Mouse (Mus musculus) embryonic facial prominence, embryonic 10.5 days (tissue): ENCODE results near the gene Chka. TPM values are rescaled to one million over a fixed set of nuclear protein-coding genes. Genes with fewer than 3 reads are reported as not detected.

Experiments used
- DNase-seq: peaks from one replicate; pipeline ENCODE4 v3.0.0-alpha.2; 2017; ENCODE audit warnings: low spot score
- H3K27ac ChIP-seq: fragments of 300-500 bp; sonication (generic); replicated peaks from 2 replicates; pipeline ENCODE4 v1.5.1; 2016; ENCODE audit warnings: mild to moderate bottlenecking
- H3K27me3 ChIP-seq: fragments of 300-500 bp; sonication (generic); replicated peaks from 2 replicates; pipeline ENCODE4 v1.6.1; 2016; ENCODE audit warnings: low read depth, mild to moderate bottlenecking; ENCODE audit not compliant: poor library complexity, severe bottlenecking
- H3K36me3 ChIP-seq: fragments of 300-500 bp; sonication (generic); replicated peaks from 2 replicates; pipeline ENCODE4 v1.6.1; 2016; ENCODE audit warnings: mild to moderate bottlenecking, moderate library complexity
- H3K4me1 ChIP-seq: fragments of 300-500 bp; sonication (generic); 2 replicates; pipeline ENCODE4 v1.6.1; 2016
- H3K4me3 ChIP-seq: fragments of 300-500 bp; sonication (generic); 2 replicates; pipeline ENCODE4 v1.5.1; 2016; ENCODE audit warnings: mild to moderate bottlenecking, moderate library complexity
- H3K9me3 ChIP-seq: fragments of 300-500 bp; sonication (generic); 2 replicates; pipeline ENCODE4 v1.6.1; 2016; ENCODE audit warnings: mild to moderate bottlenecking
- WGBS: fragments of 180-500 bp; shearing (Covaris S2); methylation state at CpG from one replicate; pipeline ENCODE4 v1.1.7; 2016; 5-methylcytosine and 5-hydroxymethylcytosine counted together
- polyA plus RNA-seq: library from polyadenylated mRNA; unstranded; fragments of >200 nt; fragmentation: Nextera tagmentation; extraction: Ambion mirVana; gene quantifications from 2 replicates; pipeline ENCODE4 v1.2.1, GENCODE M21; 2016

The Chka gene
- polyA plus RNA-seq, 1 experiment from 2014 or later, result 50.0 TPM

DNA sequence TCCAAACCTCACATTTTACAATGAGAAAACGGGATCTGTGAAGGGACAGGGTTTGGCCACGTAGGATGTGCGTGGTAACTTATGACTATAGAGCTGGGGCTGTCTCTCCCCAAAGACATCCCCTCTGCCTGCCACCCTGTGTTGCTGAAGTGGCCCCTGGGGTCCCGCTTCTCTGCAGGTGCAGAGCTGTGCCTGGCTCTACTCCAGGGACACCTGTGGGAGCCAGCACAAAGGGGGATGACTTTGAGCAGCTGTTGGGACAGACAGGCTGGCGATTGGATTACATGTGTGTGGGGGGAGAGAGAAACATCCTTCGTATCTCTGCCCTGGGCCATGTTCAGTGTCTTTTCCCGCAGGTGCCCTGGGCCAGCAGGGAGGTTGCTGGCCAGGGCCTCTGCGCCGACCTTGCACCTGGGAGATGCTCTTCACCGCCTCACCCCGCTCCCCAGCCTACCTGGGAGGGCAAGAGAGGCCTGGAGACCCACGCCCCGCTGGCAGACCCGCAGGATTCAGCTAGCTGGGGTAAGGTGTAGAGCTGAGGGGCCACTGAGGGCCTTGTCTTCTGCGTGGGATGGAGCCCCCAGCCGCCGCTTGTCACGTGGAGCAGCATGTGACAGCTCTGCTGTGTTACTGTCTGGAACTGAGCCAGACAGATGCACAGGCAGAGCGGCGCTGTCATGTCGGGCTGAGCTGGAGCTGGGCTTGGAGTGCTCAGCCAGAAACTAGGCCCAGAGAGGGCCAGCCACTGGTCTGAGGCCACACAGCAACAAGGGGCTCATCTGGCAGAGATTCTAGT, 78.9 kb downstream of the Chka start:
- H3K27me3 ChIP-seq, result peaks cover 13% of the 10 kb centered on the region; the same call in 1 of the 2 replicates
- H3K27ac ChIP-seq, result peak overlapping the region; percentile 67
- DNase-seq, result no peak
- H3K4me3 ChIP-seq, result no peak overlapping the region
- no peaks in the 10 kb centered on the region for H3K9me3 ChIP-seq
- 79% methylated on average over 21 of the region's 21 CpGs for WGBS
- peaks cover 32% of the 10 kb centered on the region for H3K4me1 ChIP-seq
- no peaks in the 10 kb centered on the region for H3K36me3 ChIP-seq

DNA sequence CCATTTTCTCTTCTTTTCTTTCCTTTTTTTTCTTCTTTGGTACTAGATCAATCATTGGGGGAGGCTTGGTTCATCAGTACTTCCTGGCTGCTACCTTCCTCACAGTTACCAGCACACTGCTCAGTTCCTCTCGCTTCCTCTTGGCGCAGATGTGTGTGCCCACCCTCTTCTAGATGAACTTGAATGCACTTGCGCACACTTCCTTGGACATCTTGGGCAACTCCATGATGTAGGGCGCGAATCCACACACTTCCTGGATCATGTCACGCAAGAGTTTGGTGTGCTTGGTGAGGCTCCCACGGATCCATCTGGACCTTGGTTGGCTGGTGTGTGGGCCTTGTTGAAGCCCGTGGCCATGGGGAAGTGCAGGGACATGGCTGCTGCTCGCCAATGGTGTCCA, 80.1 kb downstream of the Chka start:
- WGBS, result 91% methylated on average over 9 of the region's 9 CpGs
- Histone ChIP-seq H3K36me3 (no peaks in the 10 kb centered on the region), H3K4me1 (peaks cover 39% of the 10 kb centered on the region), H3K27me3 (peaks cover 25% of the 10 kb centered on the region), H3K9me3 (no peaks in the 10 kb centered on the region), H3K4me3 (no peak overlapping the region), H3K27ac (no peak overlapping the region)
- no peak for DNase-seq

DNA sequence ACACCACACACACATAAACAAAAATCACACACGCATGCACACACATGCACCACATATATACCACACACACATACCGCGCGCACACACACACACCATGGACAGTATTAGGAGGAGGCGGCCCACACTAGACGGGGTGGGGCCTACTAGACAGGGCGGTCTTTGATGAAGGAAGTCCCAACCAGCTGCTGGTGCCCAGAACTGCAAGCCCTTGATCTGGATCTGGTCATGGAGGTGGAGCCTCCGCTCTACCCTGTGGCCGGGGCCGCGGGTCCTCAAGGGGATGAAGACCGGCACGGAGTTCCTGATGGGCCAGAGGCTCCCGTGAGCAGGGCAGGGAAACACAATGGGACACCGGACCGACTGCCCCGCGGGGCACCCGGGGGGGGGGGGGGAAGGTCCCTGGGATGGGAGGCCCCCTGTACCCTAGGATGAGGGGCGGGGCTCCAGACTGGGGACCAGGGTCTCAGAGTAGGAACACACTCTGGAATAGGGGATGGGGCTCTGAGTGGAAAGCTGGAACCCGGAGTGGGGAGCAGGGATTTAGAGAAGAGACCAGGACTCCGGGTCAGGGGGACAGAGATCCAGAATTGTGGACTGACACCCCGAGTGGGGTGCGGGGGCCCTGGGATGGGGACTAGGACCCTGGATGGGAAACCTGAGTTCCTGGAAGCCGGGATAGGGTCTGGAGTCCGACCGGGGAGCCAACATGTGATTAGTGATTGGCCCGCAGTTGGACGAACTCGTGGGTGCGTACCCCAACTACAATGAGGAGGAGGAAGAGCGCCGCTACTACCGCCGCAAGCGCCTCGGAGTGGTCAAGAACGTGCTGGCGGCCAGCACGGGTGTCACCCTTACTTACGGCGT, 83.7 kb downstream of the Chka start, which contains the start of gene Unc93b1:
Gene Unc93b1, plus strand, starts transcription at position 155 of the 864 bp plus-strand sequence.
- no peaks in the 10 kb centered on the region for H3K9me3 ChIP-seq
- peak within 1 kb of the TSS; percentile 64 for H3K4me3 ChIP-seq
- WGBS, result 5% methylated on average over 42 of the region's 42 CpGs
- H3K36me3 ChIP-seq, result no peaks in the 10 kb centered on the region
- peak within 1 kb of the TSS; percentile 73 for H3K27ac ChIP-seq
- peaks cover 22% of the 10 kb centered on the region for H3K4me1 ChIP-seq
- H3K27me3 ChIP-seq, result peaks cover 31% of the 10 kb centered on the region
- peak; percentile 75 for DNase-seq

DNA sequence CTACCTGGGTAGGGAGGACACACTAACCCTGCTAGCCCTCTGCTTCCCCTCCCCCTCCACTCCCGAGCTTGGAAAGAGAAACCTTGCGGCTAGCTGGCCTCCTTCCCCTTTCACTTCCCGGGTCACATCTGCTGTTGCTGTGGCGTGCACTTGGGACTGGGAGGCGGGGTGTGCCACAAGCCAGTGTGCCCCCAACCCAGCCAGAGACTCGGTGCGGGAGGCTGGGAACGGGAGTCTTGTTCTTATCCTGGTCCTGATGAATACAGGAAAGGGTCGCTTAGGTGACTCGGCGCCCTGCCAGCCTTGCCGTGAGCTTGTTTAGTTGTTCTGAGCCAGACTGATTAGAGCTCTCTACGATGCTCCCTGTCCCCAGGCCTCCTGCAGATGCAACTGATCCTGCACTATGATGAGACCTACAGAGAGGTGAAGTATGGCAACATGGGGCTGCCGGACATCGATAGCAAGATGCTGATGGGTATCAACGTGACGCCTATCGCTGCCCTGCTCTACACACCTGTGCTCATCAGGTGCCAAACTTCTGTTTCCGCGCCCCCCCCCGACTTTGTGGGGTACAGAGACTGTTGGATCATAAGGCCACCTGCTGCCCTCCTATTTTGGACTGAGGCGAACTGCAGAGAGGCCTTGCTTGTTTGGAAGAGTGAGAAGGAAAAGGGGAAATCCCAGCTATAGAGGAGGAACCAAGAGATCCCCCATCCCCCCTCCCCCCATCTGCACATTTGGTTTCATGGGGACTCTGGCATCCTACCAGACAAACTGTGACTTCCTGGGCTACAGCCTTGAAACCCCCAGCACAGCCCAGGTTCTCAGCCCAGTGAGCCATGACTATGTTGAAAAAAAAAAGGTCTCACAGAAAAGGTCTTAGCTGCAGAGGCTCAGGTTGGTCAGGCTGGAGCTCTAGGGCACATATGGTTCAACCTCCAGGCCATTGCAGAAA, 84.6 kb downstream of the Chka start:
- WGBS, result 7% methylated on average over 22 of the region's 22 CpGs
- Histone ChIP-seq H3K4me3 (peak overlapping the region; percentile 64), H3K36me3 (no peaks in the 10 kb centered on the region), H3K27me3 (peaks cover 28% of the 10 kb centered on the region), H3K9me3 (no peaks in the 10 kb centered on the region), H3K4me1 (peaks cover 17% of the 10 kb centered on the region), H3K27ac (peak overlapping the region; percentile 73)
- DNase-seq, result peak; percentile 61

DNA sequence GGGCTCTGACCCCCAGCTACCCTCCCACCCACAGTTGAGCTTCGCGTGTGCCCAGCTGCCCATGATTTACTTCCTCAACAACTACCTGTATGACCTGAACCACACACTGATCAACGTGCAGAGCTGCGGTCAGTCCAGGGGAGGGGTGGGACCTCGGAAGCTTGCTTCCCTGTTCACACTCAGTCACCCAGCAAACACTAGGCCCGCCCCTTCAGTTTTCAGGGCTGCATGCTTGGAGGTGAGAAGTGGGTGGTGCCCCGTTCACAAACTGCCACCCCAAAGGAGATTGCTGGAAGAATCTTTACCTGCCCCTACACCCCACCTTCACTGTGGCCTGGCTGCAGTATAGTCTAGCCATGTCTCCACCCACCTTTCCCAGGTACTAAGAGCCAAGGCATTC, 90.7 kb downstream of the Chka start:
- Histone ChIP-seq H3K4me1 (peaks cover 7% of the 10 kb centered on the region), H3K4me3 (no peak overlapping the region), H3K36me3 (no peaks in the 10 kb centered on the region), H3K27ac (no peak overlapping the region), H3K27me3 (peaks cover 32% of the 10 kb centered on the region), H3K9me3 (no peaks in the 10 kb centered on the region)
- no peak for DNase-seq
- WGBS, result 83% methylated on average over 7 of the region's 7 CpGs

DNA sequence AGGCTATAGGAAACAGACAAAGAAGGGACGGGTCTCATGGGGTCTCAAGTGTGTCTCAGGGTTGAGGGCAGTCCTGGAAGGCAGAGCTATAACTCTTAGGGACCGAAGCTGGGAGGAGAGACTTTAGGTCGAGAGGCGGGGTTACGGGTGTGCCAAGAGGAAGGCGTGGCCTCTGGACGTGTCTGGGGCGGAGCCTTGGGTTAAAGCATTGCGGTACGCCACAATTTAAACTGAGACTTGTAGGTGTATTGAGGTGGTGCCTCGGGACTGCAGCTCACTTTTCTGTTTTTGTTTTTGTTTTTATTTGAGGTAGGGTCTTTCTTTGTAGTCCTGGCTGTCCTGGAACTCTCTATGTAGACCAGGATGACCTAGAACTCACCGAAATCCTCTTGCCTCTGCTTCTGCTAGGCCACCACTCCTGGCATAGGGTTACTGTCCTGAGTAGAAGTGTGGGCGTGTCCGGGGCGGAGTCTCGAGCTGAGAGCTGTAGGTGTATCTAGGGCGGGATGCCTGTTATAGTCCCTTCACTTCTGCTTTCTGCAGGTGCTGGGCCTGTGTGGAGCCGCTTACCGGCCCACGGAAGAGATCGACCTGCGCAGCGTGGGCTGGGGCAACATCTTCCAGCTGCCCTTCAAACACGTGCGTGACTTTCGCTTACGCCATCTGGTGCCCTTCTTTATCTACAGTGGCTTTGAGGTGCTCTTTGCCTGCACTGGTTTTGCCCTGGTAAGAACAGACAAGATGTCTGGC, 91.6 kb downstream of the Chka start:
- peak overlapping the region; percentile 20; the same call in 1 of the 2 replicates for H3K4me3 ChIP-seq
- no peaks in the 10 kb centered on the region for H3K36me3 ChIP-seq
- no peak for DNase-seq
- H3K9me3 ChIP-seq, result no peaks in the 10 kb centered on the region
- H3K27ac ChIP-seq, result no peak overlapping the region
- 22% methylated on average over 27 of the region's 27 CpGs for WGBS
- H3K4me1 ChIP-seq, result peaks cover 7% of the 10 kb centered on the region
- H3K27me3 ChIP-seq, result peaks cover 32% of the 10 kb centered on the region

Other genes starting within 250 kb of the Chka start
- 5.5 and 5.6 TPM in 2 replicates for gene Lrp5, start 165.2 kb upstream of the Chka start, polyA plus RNA-seq
- gene 1810055G02Rik, start 143.5 kb upstream of the Chka start, polyA plus RNA-seq, result 46.4 and 46.5 TPM in 2 replicates
- gene Kmt5b, start 84.4 kb upstream of the Chka start, polyA plus RNA-seq, result 29.4 and 31.2 TPM in 2 replicates
- gene Tcirg1, start 55.4 kb downstream of the Chka start, polyA plus RNA-seq, result 28.0 and 28.8 TPM in 2 replicates
- gene Ndufs8, start 61.0 kb downstream of the Chka start, polyA plus RNA-seq, result 250 and 258 TPM in 2 replicates
- 0.48 and 0.81 TPM in 2 replicates for gene Aldh3b1, start 78.0 kb downstream of the Chka start, polyA plus RNA-seq
- gene Unc93b1, start 83.4 kb downstream of the Chka start, polyA plus RNA-seq, result 7.3 and 8.4 TPM in 2 replicates
- gene Aldh3b3, start 106.9 kb downstream of the Chka start, polyA plus RNA-seq, result not detected in 2 replicates
- 1.1 and 1.2 TPM in 2 replicates for gene Aldh3b2, start 120.6 kb downstream of the Chka start, polyA plus RNA-seq
- 3.1 and 3.2 TPM in 2 replicates for gene Acy3, start 134.8 kb downstream of the Chka start, polyA plus RNA-seq
- gene Tbx10, start 141.0 kb downstream of the Chka start, polyA plus RNA-seq, result 0.21 and 1.0 TPM in 2 replicates
- gene Nudt8, start 148.8 kb downstream of the Chka start, polyA plus RNA-seq, result 30.6 and 31.6 TPM in 2 replicates
- gene Gm49405, start 148.9 kb downstream of the Chka start, polyA plus RNA-seq, result 4.5 and 4.6 TPM in 2 replicates
- gene Doc2g, start 151.5 kb downstream of the Chka start, polyA plus RNA-seq, result 4.7 and 5.7 TPM in 2 replicates
- gene Ndufv1, start 161.0 kb downstream of the Chka start, polyA plus RNA-seq, result 211 and 217 TPM in 2 replicates
- 456 and 458 TPM in 2 replicates for gene Gstp1, start 186.2 kb downstream of the Chka start, polyA plus RNA-seq
- 3.7 and 9.1 TPM in 2 replicates for gene Gstp2, start 194.2 kb downstream of the Chka start, polyA plus RNA-seq
- gene Gstp3, start 207.8 kb downstream of the Chka start, polyA plus RNA-seq, result not detected in 2 replicates
- gene Cabp2, start 229.8 kb downstream of the Chka start, polyA plus RNA-seq, result not detected in 2 replicates
- gene Cdk2ap2, start 245.4 kb downstream of the Chka start, polyA plus RNA-seq, result 77.2 and 80.2 TPM in 2 replicates
- gene Pitpnm1, start 248.2 kb downstream of the Chka start, polyA plus RNA-seq, result 9.9 and 11.0 TPM in 2 replicates